Mouse (Mus musculus) liver, embryonic 13.5 days (tissue): ENCODE results near the gene Reg3d. TPM values are rescaled to one million over a fixed set of nuclear protein-coding genes. Genes with fewer than 3 reads are reported as not detected.
"Not testable (repeated sequence)": the region's sequence is repeated elsewhere in the genome, so short reads cannot be mapped to it uniquely, and the experiment has no call there.

Experiments
- ATAC-seq: fragments of 200-750 bp; cut with Nextera tagmentation; 2 replicates; pipeline ENCODE4 v1.8.0; 2017; ENCODE audit warnings: low read depth, mild to moderate bottlenecking, moderate number of reproducible peaks, moderate library complexity
- DNase-seq: peaks from one replicate; pipeline ENCODE4 v3.0.0; 2022
- H3K27ac ChIP-seq: fragments of 300-500 bp; sonication (generic); 2 replicates; pipeline ENCODE4 v1.5.1; 2015; ENCODE audit warnings: moderate library complexity, mild to moderate bottlenecking, inconsistent platforms
- H3K27me3 ChIP-seq: fragments of 300-500 bp; sonication (generic); 2 replicates; pipeline ENCODE4 v1.6.1; 2015; ENCODE audit warnings: mild to moderate bottlenecking, inconsistent platforms
- H3K36me3 ChIP-seq: fragments of 300-500 bp; sonication (generic); 2 replicates; pipeline ENCODE4 v1.6.1; 2015; ENCODE audit warnings: mild to moderate bottlenecking, inconsistent platforms
- H3K4me1 ChIP-seq: fragments of 300-500 bp; sonication (generic); replicated peaks from 2 replicates; pipeline ENCODE4 v1.6.1; 2015; ENCODE audit warnings: inconsistent platforms
- H3K4me2 ChIP-seq: fragments of 300-500 bp; sonication (generic); 2 replicates; pipeline ENCODE4 v1.6.1; 2015; ENCODE audit warnings: inconsistent platforms, mild to moderate bottlenecking, moderate library complexity
- H3K4me3 ChIP-seq: fragments of 300-500 bp; sonication (generic); replicated peaks from 2 replicates; pipeline ENCODE4 v1.5.1; 2015; ENCODE audit warnings: mild to moderate bottlenecking, inconsistent platforms
- H3K9ac ChIP-seq: fragments of 300-500 bp; sonication (generic); 2 replicates; pipeline ENCODE4 v1.6.1; 2015; ENCODE audit warnings: mild to moderate bottlenecking, inconsistent platforms
- H3K9me3 ChIP-seq: fragments of 300-500 bp; sonication (generic); replicated peaks from 2 replicates; pipeline ENCODE4 v1.6.1; 2016; ENCODE audit warnings: inconsistent platforms
- WGBS: fragments of 180-500 bp; shearing (Covaris S2); methylation state at CpG from one replicate; pipeline ENCODE4 v1.1.7; 2015; ENCODE audit not compliant: insufficient replicate concordance; 5-methylcytosine and 5-hydroxymethylcytosine counted together
- polyA plus RNA-seq: library from polyadenylated mRNA; unstranded; fragments of >200 nt; fragmentation: Nextera tagmentation; extraction: Ambion mirVana; gene quantifications from 2 replicates; pipeline ENCODE4 v1.2.1, GENCODE M21; 2015

Reg3d gene
- polyA plus RNA-seq: not detected in 2 replicates

DNA sequence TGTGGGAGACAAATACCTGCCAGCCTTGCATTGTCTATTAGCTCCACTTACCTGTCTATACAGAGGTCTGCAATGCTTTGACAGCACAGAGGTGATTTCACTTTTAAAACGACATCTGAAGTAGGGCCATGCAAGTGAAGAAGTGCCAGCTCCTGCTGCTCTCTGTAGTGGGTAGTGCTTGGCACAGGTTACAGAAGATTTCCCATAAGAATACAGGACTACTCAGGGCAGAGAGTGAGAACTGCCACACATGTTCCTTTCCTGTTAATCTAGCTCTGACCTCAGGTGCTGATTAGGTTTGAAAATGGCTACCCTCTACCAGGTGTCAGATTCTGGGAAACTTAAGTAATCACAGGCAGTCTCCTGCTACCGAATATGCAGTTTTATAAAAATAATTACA lies at the start of gene Reg3d:
TSS of gene Reg3d (minus strand) at position 101 of the 400 bp plus-strand sequence.
- Histone ChIP-seq H3K9me3 (no peaks in the 10 kb centered on the region), H3K4me3 (no peak within 1 kb of the TSS), H3K27me3 (no peaks in the 10 kb centered on the region), H3K27ac (no peak within 1 kb of the TSS), H3K9ac (no peak within 1 kb of the TSS), H3K4me1 (no peaks in the 10 kb centered on the region), H3K4me2 (no peak within 1 kb of the TSS), H3K36me3 (no peaks in the 10 kb centered on the region)
- no peak for ATAC-seq
- DNase-seq: no peak
- WGBS: 57% methylated on average over 2 of the region's 2 CpGs

- Histone ChIP-seq H3K27me3 (no peaks in the 10 kb centered on the region), H3K4me2 (no peak overlapping the region), H3K4me1 (no peaks in the 10 kb centered on the region), H3K9ac (no peak overlapping the region), H3K36me3 (no peaks in the 10 kb centered on the region), H3K9me3 (no peaks in the 10 kb centered on the region), H3K4me3 (no peak overlapping the region), H3K27ac (no peak overlapping the region)
- 77% methylated on average over 3 of the region's 3 CpGs for WGBS
- DNase-seq (no peak), ATAC-seq (no peak)
Measured at GRCm38 (mm10) chr6:78425497-78425896, 46.8 kb upstream of the Reg3d start.

DNA sequence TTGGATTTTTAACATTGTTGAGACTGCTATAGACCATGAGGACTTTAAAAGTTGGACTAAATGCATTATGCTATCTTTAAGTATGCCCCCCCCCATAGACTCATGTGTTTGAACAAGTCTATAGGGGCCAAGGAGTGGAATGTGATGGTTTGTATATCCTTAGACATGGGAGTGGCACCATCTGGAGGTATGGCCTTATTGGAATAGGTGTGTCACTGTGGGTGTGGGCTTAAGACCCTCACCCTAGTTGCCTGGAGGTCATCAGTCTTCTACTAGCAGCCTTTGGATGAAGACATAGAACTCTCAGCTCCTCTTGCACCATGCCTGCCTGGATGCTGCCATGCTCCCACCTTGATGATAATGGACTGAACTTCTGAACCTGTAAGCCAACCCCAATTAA lies 43.7 kb upstream of the Reg3d start, which contains the start of gene Reg1:
TSS of gene Reg1 (plus strand) at position 301 of the 400 bp plus-strand sequence.
- not testable (repeated sequence) for H3K27ac ChIP-seq, H3K9ac ChIP-seq, ATAC-seq, H3K36me3 ChIP-seq, H3K27me3 ChIP-seq, H3K9me3 ChIP-seq, H3K4me1 ChIP-seq, DNase-seq, H3K4me2 ChIP-seq, H3K4me3 ChIP-seq

DNA sequence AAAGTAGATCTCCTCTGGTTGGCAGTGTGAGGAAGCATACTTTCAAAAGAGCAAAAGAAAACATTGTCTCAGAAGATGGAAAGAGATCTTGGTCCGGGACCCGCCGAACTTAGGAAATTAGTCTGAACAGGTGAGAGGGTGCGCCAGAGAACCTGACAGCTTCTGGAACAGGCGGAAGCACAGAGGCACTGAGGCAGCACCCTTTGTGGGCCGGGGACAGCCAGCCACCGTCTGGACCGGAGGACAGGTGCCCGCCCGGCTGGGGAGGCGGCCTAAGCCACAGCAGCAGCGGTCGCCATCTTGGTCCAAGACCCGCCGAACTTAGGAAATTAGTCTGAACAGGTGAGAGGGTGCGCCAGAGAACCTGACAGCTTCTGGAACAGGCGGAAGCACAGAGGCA lies 16.7 kb upstream of the Reg3d start, which contains the start of gene Reg2:
TSS of gene Reg2 (plus strand) at position 301 of the 400 bp plus-strand sequence.
- 87% methylated on average over 5 of the region's 17 CpGs for WGBS
- not testable (repeated sequence) for ATAC-seq, DNase-seq, H3K9ac ChIP-seq, H3K36me3 ChIP-seq, H3K4me1 ChIP-seq, H3K27ac ChIP-seq, H3K9me3 ChIP-seq, H3K4me2 ChIP-seq, H3K27me3 ChIP-seq, H3K4me3 ChIP-seq

- Histone ChIP-seq H3K4me2 (no peak overlapping the region), H3K9me3 (no peaks in the 10 kb centered on the region), H3K4me1 (no peaks in the 10 kb centered on the region), H3K9ac (no peak overlapping the region), H3K4me3 (no peak overlapping the region), H3K36me3 (no peaks in the 10 kb centered on the region), H3K27ac (no peak overlapping the region), H3K27me3 (no peaks in the 10 kb centered on the region)
- 67% methylated on average over 3 of the region's 3 CpGs for WGBS
- DNase-seq: no peak
- ATAC-seq: no peak
Measured at GRCm38 (mm10) chr6:78385609-78386008, 6.9 kb upstream of the Reg3d start.

GRCm38 (mm10) chr6:78380409-78380808 lies 1.7 kb upstream of the Reg3d start, which contains the start of gene Reg3a:
Gene Reg3a, plus strand, starts transcription at chr6:78380709.
- H3K27me3 ChIP-seq: no peaks in the 10 kb centered on the region
- no peak within 1 kb of the TSS for H3K9ac ChIP-seq
- H3K36me3 ChIP-seq: no peaks in the 10 kb centered on the region
- no peak within 1 kb of the TSS for H3K4me3 ChIP-seq
- ATAC-seq (no peak), DNase-seq (no peak)
- H3K4me2 ChIP-seq: no peak within 1 kb of the TSS
- no peak within 1 kb of the TSS for H3K27ac ChIP-seq
- H3K9me3 ChIP-seq: no peaks in the 10 kb centered on the region
- no peaks in the 10 kb centered on the region for H3K4me1 ChIP-seq

GRCm38 (mm10) chr6:78370357-78370756 lies 8.3 kb downstream of the Reg3d start, which contains the start of gene Reg3b:
Gene Reg3b, plus strand, starts transcription at chr6:78370657.
- ATAC-seq: no peak
- H3K4me1 ChIP-seq: no peaks in the 10 kb centered on the region
- H3K27me3 ChIP-seq: no peaks in the 10 kb centered on the region

GRCm38 (mm10) chr6:78361971-78362563 lies 16.6 kb downstream of the Reg3d start:
- 32% methylated on average over 2 of the region's 2 CpGs for WGBS
- no peaks in the 10 kb centered on the region for H3K4me1 ChIP-seq
- H3K4me2 ChIP-seq: no peak overlapping the region
- no peak overlapping the region for H3K27ac ChIP-seq
- H3K36me3 ChIP-seq: no peaks in the 10 kb centered on the region
- H3K27me3 ChIP-seq: no peaks in the 10 kb centered on the region
- ATAC-seq: no peak
- no peaks in the 10 kb centered on the region for H3K9me3 ChIP-seq
- H3K9ac ChIP-seq: no peak overlapping the region
- H3K4me3 ChIP-seq: no peak overlapping the region
- no peak for DNase-seq

More at GRCm38 (mm10) chr6:78370357-78370756, 8.3 kb downstream of the Reg3d start, which contains the start of gene Reg3b:
- Histone ChIP-seq H3K4me2 (no peak within 1 kb of the TSS), H3K36me3 (no peaks in the 10 kb centered on the region), H3K9ac (no peak within 1 kb of the TSS), H3K9me3 (no peaks in the 10 kb centered on the region), H3K4me3 (no peak within 1 kb of the TSS), H3K27ac (no peak within 1 kb of the TSS)
- WGBS: 73% methylated on average over 2 of the region's 2 CpGs
- no peak for DNase-seq

DNA sequence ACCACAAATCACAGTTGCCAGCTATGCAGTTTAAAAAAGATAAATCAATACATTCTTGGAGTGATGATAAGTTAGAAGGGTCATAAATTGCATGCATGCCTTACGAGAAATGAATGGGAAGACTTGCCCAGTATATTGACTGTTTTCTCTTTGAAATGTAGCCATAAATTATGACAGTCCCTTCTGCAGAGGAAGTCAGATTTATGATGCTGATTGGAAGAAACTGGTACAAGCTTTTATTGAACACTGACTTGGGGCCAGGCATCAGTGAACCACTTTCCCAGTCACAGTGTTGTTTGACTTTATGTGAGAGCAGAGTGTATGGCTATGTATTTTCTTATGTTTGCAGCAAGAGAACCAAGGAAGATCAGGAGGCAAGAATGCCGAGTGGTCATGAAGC lies 37.0 kb downstream of the Reg3d start:
- H3K4me3 ChIP-seq: no peak overlapping the region
- no peaks in the 10 kb centered on the region for H3K27me3 ChIP-seq
- H3K9me3 ChIP-seq: no peaks in the 10 kb centered on the region
- WGBS: 63% methylated on average over 2 of the region's 2 CpGs
- H3K36me3 ChIP-seq: no peaks in the 10 kb centered on the region
- DNase-seq (no peak), ATAC-seq (no peak)
- no peaks in the 10 kb centered on the region for H3K4me1 ChIP-seq
- H3K27ac ChIP-seq: no peak overlapping the region
- no peak overlapping the region for H3K4me2 ChIP-seq
- no peak overlapping the region for H3K9ac ChIP-seq

GRCm38 (mm10) chr6:78340296-78340695 lies 38.4 kb downstream of the Reg3d start:
- DNase-seq (no peak), ATAC-seq (no peak)
- Histone ChIP-seq H3K9me3 (no peaks in the 10 kb centered on the region), H3K27ac (no peak overlapping the region), H3K36me3 (no peaks in the 10 kb centered on the region), H3K4me3 (no peak overlapping the region), H3K4me2 (no peak overlapping the region), H3K9ac (no peak overlapping the region), H3K27me3 (no peaks in the 10 kb centered on the region), H3K4me1 (no peaks in the 10 kb centered on the region)

GRCm38 (mm10) chr6:78331919-78332569 lies 46.6 kb downstream of the Reg3d start:
- no peaks in the 10 kb centered on the region for H3K27me3 ChIP-seq
- H3K9ac ChIP-seq: no peak overlapping the region
- H3K9me3 ChIP-seq: no peaks in the 10 kb centered on the region
- no peak for DNase-seq
- H3K27ac ChIP-seq: no peak overlapping the region
- no peak overlapping the region for H3K4me3 ChIP-seq
- 34% methylated on average over 7 of the region's 7 CpGs for WGBS
- no peaks in the 10 kb centered on the region for H3K36me3 ChIP-seq
- no peaks in the 10 kb centered on the region for H3K4me1 ChIP-seq
- no peak overlapping the region for H3K4me2 ChIP-seq
- ATAC-seq: no peak

GRCm38 (mm10) chr6:78329166-78329565 lies 49.5 kb downstream of the Reg3d start:
- DNase-seq (no peak), ATAC-seq (no peak)
- no peaks in the 10 kb centered on the region for H3K36me3 ChIP-seq
- no peaks in the 10 kb centered on the region for H3K4me1 ChIP-seq
- H3K4me3 ChIP-seq: no peak overlapping the region
- WGBS: 55% methylated on average over 2 of the region's 2 CpGs
- no peak overlapping the region for H3K9ac ChIP-seq
- no peaks in the 10 kb centered on the region for H3K9me3 ChIP-seq
- no peaks in the 10 kb centered on the region for H3K27me3 ChIP-seq
- no peak overlapping the region for H3K4me2 ChIP-seq
- no peak overlapping the region for H3K27ac ChIP-seq
